Mouse (Mus musculus) retina, adult 2 months (tissue): ENCODE measurements around the gene Gm15737.

Source experiments
- DNase-seq: peaks from one replicate; pipeline ENCODE4 v3.0.0-alpha.2; 2012; ENCODE audit warnings: low read depth, low spot score

Gm15737 gene

DNA sequence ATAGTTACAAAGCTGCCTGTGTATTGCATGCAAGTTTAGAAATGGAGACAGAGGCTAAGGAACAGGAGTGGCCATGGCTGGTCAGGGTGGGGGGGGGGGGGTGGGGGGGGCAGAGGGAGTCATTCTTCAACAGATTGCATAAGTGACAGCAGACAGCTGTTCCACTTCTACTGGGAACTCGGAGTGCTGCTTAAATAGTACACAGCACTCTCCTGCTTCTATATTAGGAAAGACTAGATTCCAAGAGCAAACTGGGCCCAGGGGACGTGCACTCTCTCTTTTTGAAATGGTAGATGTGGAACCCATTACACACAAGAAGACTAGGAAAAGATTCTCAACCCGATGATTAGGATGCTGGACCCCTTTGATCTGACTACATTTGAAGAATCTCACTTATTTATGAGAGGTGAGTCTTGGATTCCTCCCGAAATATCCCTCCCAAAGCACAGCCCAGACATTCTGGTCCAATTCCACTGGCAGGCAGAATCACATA is at the start of gene Gm15737:
TSS of gene Gm15737 (plus strand) at position 269 of the 493 bp plus-strand sequence.
- DNase-seq: no peak

DNA sequence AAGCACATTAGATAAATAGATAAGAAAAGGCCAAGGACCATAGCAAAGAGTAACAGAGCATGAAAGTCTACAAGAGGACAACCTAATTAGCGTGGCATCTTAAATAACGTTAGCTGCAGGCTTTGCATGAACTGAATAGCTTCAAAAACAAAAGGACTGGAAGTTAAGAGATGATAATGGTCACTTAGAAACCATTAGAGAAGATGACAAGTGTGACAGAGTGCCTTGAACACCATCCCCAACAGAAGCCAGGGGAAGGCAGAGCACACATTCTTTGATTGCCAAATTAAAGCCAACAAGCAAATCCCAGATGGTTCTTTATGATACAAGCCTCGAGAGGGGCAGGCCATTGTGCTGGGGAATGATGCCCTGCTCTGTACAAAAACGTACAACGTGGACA is 47.6 kb upstream of the Gm15737 start:
- no peak for DNase-seq

DNA sequence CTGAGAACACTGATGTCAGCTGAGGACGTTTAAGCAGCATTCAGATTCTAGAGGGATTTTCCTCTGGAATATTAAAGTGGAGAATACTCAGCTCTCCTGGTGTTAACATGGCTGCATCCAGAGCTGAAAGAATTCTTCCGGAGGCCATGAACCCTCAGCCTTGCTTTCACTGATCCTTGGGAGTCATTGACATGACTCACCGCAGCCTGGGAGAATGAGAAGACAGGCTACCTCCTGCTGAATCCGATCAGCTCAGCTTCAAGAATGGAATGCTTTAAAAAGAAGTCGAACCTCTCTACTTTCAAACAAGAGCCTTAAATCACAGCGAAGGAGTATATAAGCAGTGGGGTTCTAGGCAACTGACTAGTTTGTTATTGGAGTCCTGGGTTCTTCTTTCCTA is 47.2 kb upstream of the Gm15737 start:
- no peak for DNase-seq

DNA sequence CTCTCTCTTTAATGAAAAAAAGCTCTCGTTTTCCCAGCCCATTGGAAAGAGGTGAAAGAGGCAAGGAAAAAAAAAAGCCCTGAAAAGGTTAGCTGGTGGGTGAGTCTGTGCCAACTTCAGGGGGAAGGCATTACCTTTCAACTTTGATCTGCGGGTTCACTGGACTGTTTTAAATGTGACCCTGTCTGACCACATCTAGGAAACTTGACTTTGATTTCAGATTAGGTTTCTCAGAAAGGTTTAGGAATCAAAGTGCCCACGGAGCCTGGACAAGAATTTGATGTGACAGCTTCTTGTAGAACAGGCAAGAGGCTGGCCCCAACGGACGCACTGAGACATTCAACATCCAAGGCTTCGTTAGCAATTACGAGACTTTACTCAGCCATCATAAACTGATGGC is 45.2 kb upstream of the Gm15737 start:
- DNase-seq: no peak

DNA sequence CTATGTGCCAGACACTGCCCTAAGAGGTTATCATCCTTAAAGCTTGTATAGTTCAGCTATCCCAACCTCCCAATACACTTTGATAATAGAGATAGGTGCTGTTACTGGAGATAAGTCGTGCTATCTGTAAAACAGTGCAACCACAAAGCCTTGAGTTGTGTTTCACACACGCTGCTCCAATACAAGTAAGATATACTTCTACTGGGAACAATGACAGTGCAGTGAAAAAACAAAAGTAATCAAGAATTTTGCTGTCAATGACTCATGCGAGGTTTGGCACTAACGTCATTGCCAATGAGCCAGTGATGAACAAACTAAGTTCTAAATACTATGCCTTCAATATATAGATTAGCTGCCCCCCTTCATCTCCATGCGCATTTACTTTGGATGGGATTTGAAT is 42.6 kb upstream of the Gm15737 start:
- no peak for DNase-seq

DNA sequence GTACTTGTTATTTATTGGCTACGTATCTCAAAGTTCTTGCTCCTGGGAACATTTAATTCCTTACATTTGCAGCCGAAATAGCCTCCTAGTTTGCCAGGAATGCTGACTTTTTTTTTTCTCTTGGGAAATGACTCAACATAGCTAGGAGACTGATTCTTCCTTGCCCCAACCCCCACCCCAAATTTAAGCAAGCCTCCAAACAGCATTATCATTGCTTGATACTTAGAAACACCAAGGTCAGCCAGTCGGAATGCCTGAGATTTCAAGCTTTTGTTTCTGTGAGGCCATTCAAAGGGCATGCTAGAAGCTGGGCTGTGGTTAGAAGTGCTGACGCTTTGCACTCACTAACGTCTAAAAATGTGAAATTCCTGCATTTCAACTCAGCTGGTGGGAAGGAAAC is 41.8 kb upstream of the Gm15737 start:
- no peak for DNase-seq

DNA sequence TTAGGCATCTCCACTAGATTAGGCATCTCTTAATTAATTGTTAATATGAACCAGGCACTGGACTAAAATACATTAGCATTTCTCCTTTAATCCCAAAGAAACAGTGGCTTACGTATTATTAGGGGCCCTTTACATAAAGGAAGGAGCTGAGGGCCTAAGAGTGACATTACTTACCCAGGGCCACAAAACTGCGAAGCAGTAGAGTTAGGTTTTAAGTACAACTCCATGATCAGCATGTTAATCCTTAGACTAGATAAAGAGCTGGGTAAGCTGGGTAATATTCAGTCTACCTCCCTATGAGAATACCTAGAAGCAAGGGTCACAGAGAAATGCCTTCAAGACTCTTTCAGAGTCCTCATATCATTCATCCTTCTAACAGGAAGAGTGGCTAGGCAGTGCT is 40.0 kb upstream of the Gm15737 start:
- DNase-seq: no peak

DNA sequence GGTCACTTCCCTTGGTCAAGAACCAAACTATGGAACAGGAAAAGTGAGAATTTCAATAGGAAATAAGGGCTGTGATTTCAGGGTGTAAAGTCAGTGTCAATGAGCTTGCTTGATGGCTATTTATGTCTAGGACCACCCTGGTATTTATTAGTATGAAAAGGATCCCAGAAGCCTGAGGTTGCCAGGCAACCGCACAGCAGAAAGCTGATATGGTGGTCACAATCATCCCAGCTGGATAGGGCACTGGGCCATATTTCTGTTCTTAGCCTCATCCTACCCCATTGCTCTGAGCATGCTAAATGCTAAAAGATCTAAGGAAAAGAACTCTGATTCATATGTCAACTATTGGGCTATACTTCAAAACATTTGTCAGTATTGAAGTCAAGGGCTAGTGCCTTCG is 38.1 kb upstream of the Gm15737 start:
- DNase-seq: no peak

DNA sequence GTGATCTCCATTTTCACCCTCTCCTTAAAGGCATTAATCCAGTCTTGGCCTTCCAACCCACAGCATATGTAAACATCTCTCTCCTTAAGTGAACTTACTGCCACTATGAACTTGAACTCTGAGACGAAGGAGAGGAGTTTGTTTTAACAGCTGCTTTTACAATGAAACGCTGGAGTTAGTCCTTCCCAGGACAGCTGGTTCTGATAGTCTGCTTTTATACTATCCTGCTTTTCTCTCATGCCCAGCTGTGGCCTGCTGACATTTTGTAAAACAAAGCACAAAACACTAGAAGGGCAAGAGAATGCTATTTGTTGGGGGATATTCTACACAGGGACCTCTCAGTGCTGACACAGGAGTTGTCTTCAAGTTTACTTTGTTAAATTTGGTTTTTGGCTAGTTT is 27.2 kb upstream of the Gm15737 start:
- no peak for DNase-seq

DNA sequence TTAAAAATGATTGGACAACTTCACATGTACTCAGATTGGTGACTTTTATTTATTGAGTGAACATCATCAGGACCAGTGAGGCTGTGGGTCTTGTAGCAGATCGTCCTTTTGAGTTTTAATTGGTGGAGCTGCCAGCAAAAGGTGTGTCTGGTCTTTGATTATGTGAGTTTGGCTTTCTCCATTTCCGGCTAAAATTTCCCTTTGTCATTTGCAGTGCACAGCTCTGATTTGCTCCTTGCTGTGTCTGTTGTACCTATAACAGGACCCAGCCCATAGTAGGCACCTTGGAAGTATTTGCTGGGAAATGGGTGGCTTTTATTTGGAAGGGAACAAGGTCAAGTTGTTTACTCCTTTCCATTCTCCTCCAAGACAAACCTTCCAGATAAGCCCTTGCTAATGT is 25.7 kb upstream of the Gm15737 start:
- DNase-seq: no peak

DNA sequence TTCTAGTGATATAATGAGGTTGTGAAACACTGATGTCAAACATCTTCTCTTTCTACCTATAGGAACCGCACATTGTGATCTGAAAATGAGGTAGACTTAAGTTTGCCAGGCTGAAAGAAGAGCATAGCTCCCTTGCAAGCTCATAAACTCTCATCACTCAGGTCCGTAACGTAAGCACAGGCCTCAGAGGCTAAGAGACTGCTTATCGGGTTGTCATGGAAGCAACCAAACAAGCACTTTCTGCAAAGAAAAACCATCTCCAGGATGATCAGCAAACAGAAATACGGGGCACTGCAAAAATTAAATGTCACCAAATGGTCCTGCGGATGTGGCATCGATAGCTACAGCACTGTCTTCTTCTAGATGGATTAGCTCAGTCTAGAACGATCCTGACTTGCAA is 23.3 kb upstream of the Gm15737 start:
- DNase-seq: no peak

DNA sequence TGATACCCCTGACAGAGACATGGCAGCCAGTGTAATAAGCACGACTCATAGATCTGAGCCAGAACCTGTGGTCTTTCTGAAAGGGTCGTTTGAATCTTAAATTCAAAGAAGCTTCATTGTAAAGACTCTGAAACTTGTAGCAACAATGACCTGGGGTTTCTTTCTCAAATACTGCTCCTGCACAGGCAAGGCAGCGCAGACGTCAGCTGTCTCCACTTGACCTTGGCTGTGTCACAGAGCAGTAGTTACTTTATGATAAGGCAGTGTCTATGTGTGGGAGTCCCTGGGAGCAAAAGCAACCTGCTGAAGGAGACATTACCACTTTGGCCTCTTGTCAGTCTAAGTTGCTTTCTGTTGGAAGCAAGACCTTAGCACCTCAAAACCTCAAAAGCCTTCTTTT is 22.5 kb upstream of the Gm15737 start:
- no peak for DNase-seq

DNA sequence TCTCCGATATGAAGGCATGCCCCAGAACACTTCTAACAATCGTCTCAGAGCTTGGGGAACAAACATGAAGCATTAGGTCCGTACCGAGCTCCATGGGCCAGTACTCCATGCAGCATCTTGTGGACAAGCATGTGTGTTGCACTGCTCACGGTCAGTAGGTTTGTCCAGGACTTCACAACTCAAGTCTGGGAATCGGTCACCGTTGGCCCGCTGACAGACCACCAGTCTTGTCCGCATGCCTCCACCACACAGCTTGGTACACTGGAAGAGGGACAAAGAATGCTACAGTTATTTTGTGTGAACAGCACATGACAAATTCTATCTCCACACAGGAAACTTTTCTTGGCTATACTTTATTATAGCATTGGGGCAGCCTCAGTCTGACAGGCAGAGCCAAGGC is 19.9 kb upstream of the Gm15737 start:
- DNase-seq: no peak

DNA sequence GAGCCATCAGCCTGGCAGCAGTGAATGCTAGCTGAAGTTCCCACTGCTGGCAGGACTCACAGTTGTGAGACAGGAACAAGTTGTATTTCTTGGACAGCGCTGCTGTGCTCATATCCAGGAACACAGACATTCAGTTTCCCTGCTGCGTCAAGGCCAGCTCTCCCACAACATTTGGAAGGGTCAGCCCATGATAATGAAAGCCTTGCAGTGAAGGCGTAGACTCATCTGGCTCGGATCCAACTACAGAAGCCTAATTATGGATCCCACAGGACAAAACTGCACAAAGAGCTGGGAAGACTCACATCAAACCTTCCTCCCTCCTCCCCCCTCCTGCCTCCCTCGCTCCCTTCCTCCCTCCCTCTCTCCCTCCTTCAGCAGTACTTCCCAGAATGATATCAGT is 18.9 kb upstream of the Gm15737 start:
- no peak for DNase-seq

DNA sequence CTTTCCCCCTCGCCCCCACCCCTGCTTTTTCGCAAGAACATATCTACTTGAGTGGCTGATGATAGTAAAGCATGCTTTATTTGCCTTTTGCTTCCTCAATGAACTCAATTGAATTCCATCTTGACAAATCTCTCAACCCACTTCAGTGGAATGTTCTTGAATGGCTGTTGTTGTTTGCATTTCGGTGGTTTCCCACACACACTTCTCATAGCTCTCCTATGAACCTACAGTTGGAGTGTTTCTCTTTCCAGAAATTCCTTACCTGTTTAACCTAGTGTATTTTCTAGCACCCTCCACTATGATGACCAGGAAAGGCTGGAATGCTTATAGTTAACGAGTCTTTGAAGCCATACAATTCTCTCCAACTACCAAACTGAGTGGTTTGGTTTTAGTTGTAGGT is 14.3 kb upstream of the Gm15737 start:
- no peak for DNase-seq

DNA sequence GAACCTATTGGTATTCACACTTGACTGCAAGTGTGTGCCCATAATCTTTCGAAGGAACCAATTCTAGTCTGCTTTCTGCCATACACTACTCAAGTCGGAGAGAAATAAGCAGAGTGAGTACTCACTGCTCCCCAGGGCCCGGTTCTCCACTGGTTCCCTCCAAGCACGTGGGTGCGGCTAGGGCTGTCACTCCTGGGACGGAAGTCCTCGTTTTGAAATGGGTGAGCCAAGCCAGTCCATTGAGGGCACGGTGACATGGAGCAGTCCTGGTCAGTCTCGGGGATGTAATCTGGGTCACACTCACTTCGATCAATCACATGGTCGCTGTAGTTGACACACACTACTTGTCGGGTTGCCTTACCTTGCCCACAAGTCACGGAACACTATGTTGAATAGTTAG is 11.4 kb upstream of the Gm15737 start:
- no peak for DNase-seq

DNA sequence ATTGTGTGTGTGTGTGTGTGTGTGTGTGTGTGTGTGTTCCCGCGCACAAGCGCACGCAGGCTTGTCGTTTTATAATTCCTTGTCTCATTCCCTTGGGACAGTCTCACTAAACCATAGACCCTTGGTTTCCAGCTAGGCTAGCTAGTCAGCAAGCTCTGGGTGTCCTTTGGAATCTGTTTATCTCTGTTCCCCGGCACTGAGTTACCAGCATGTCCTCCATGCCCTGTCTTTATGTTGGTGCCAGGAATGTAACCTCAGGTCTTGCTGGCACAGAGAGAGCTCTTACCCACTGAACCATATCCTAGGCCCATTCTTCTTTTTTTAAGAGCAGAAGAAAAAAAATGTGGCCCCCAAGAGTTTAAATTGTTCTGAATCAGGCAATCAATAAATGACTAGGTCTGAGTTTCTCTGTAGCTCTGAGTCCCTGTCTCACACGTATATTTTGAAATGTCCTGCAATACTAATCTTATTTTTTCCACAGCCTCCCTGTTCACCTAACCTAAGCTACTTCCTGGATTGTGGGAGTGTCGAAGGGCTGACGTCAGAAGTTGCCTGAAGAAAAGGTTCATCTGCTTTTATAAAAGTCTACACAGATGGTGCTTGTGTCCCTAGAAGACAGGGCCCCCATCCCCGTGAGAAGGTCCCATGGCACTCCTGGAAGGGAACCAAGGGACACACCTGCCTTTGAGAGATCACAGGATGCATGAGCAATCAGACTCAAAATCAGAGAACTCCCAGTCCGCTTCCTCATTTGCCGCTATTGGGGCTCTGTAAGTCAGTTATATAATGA is 10.2 kb upstream of the Gm15737 start:
- no peak for DNase-seq

DNA sequence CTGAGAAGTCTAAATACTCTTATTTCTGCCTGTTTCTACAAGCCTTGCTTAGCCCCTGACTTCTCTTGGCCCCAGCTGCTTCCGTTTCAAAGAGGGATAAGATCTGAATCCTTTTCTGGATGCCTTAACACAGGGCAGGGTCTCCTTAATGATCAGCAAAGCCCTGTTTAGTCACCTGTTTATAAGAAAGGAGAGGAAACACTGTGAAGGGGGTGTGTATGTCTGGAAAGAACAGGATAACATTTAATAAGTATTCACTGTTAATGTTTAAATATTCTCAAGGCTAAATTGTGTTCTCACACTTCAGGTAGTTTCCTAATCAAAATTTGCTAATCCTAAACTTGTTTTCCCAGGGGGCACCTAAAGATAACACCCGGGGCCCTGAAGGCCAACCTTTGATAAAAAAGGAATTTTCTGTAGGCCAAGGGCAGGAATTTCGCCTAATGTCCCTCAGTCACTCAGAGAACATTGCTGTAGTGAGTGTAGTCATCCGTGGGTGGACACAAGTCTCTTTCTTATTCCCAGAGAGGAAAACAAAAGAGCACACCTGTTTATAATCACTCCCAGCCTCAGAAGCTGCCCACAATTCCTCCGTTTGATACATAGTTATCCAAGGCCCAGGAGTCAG is 8.8 kb upstream of the Gm15737 start:
- DNase-seq: no peak

DNA sequence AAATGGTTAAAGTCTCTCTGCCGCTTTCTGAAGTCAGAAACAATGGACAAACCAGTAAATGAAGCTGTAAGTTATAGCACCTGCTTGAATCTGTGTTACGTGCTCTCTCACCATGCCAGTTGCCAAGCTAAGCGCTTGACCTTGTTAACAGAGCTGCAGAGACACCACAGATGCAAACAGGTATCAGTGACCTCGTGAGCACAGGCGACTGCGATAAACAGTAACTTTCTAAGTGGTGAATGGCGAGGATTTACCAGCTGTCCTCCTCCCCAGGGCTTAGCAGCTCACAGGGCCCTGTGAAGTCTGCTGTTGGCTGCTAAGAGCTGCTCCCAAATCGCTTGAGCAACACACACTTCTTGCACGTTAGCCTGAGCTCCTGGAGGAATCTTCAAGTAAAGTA is 6.6 kb upstream of the Gm15737 start:
- no peak for DNase-seq

DNA sequence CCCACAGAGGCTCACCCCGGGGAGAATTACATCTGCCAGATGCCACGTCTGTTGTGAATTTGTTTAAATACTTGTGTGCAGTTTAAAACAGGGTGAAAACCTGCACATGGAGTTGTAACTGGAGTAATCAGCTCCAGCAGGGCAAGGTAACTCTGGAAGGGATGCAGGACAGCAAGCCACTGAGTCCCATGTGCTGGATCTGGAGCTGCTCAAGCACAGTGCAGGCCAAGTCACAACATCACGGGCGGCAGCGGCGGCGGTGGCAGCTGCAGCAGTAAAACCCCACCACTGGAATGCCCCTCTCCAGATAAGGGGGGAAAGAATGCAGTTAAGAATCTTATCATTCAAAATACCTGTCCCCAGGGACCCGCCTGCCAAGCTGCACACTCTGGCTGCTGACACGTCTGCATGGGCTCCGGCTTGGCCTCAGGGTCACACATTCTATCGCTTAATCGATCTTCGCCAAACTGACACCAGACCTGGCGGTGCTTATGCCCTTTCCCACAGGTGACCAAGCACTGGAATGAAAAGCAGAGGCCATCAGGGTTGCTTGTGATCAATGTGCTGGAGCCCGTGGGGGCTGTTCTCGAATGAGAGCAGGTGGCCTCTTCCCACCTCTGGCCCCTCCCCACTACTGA is 544 bp downstream of the Gm15737 start:
- no peak for DNase-seq

DNA sequence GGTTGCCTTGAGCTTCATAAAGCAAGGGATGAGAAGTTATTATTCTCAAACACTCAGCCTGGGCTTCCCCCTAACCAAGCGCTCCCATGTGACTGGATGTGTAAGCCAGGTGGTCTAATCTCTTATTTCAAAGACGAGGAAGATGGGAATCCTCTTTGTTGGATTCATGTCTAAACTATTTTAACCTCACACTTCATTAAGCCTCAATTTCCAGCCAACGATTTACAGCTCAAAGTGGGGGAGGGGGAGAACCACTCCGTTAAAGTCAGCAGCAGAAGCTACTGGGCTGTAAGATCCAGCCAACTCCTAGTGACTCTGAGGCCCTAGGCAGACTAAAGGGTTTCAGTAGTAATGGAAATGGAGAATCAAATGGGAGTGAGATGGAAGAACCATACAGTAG is 2.7 kb downstream of the Gm15737 start:
- DNase-seq: no peak

DNA sequence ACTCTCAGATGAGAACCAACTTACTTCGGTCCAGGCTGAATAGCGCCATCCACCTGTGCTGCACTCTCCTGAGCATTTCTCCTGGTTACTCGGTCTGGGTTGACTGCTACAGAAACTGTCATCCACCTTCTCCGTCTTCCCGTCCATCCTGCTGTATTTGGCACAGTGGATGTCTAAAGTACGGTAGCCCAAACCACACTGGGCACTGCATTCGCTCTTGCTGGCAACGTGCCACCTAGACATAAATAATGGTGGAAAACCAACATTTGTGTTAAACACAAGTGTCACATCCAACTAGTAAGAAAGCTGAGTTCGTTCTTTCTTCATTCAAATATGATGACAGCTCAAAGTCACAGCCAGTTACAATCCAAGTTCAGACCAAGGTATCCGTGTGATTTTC is 3.6 kb downstream of the Gm15737 start:
- no peak for DNase-seq

DNA sequence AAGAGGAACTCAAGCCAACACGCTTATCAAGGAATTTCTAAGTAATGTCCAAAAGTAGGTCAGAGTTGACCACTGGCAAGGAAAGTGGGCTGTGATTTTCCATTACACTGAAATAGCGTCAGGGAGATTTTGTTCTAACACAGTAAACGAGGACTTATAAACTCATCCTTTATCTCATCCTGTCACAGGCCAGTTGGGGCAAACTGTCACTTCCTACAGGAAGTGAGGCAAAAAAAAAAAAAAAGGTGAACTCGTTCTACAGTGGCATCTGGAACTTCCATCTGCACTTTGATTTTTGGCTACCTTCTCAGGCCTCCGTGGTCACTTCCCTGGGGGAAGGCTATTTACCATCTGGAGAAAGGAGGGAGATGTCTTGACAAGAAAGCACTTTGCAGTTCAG is 5.7 kb downstream of the Gm15737 start:
- no peak for DNase-seq
